Mouse (Mus musculus) heart, embryonic 16.5 days (tissue): ENCODE data around the gene Psen2. TPM values are rescaled to one million over a fixed set of nuclear protein-coding genes. Genes with fewer than 3 reads are reported as not detected.

Source experiments
- ATAC-seq: fragments of 200-750 bp; cut with Nextera tagmentation; replicated peaks from 2 replicates; pipeline ENCODE4 v1.8.0; 2017; ENCODE audit warnings: moderate number of reproducible peaks; ENCODE audit not compliant: insufficient read depth, low FRiP score; ENCODE audit errors: extremely low read depth
- H3K27ac ChIP-seq: fragments of 300-500 bp; sonication (generic); 2 replicates; pipeline ENCODE4 v1.5.1; 2014; ENCODE audit warnings: mild to moderate bottlenecking, low read length, control low read depth, moderate library complexity
- H3K27me3 ChIP-seq: fragments of 300-500 bp; sonication (generic); 2 replicates; pipeline ENCODE4 v1.6.1; 2014; ENCODE audit warnings: low read length, mixed read lengths; ENCODE audit not compliant: control insufficient read depth, insufficient read depth
- H3K36me3 ChIP-seq: fragments of 300-500 bp; sonication (generic); 2 replicates; pipeline ENCODE4 v1.6.1; 2014; ENCODE audit not compliant: control insufficient read depth, insufficient read depth
- H3K4me1 ChIP-seq: fragments of 300-500 bp; sonication (generic); 2 replicates; pipeline ENCODE4 v1.6.1; 2014; ENCODE audit warnings: low read length, mixed read lengths; ENCODE audit not compliant: control insufficient read depth, insufficient read depth
- H3K4me2 ChIP-seq: fragments of 300-500 bp; sonication (generic); 2 replicates; pipeline ENCODE4 v1.6.1; 2014; ENCODE audit warnings: low read depth, mild to moderate bottlenecking, control low read depth, low read length
- H3K4me3 ChIP-seq: fragments of 300-500 bp; sonication (generic); 2 replicates; pipeline ENCODE4 v1.5.1; 2014; ENCODE audit warnings: mild to moderate bottlenecking, control low read depth, low read length
- H3K9ac ChIP-seq: fragments of 300-500 bp; sonication (generic); 2 replicates; pipeline ENCODE4 v1.6.1; 2014; ENCODE audit warnings: low read length, control low read depth
- H3K9me3 ChIP-seq: fragments of 300-500 bp; sonication (generic); replicated peaks from 2 replicates; pipeline ENCODE4 v1.6.1; 2016; ENCODE audit warnings: low read length; ENCODE audit not compliant: control insufficient read depth
- WGBS: fragments of 180-500 bp; shearing (Covaris S2); extraction: QIAGEN DNeasy Blood & Tissue Kit; methylation state at CpG from one replicate; pipeline ENCODE4 v1.1.7; 2014; 5-methylcytosine and 5-hydroxymethylcytosine counted together
- polyA plus RNA-seq: library from polyadenylated mRNA; unstranded; fragments of >200 nt; fragmentation: Nextera tagmentation; extraction: Ambion mirVana; gene quantifications from 2 replicates; pipeline ENCODE4 v1.2.1, GENCODE M21; 2015

Psen2 gene
- 16.5 TPM in 2 replicates for polyA plus RNA-seq

DNA sequence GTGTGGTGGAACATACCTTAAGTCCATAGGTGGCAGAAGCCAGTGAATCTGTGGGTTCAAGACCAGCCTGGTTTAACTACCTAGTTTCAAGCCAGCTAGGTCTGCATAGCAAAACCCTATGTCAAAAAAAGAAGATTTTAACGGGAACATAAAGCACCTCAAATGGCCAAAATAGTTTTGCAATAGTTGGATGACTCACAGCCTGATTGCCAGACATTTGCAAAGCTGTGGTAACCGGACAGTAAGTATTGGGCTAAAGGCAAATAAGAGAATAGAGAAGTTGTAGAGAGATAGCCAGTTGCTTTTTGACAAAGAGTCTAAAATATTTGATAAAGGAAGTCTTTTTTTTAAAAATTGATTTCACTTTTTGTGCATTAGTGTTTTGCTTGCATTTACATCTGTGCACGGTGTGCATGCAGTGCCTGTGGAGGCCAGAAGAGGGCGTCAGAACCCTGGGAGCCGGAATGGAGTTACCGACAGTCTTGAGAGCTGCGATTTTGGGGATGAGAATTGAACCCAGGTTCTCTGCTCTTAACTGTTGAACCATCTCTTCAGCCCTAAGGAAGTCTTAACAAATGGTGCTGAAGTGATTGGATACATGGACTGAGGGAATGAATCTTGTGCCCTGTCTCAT, at the start of gene Psen2:
TSS of gene Psen2 (minus strand) at position 75 of the 634 bp plus-strand sequence.
- WGBS, result 22% methylated on average over 7 of the region's 7 CpGs
- Histone ChIP-seq H3K27ac (no peak within 1 kb of the TSS), H3K36me3 (no peaks in the 10 kb centered on the region), H3K9ac (no peak within 1 kb of the TSS), H3K4me2 (no peak within 1 kb of the TSS), H3K9me3 (no peaks in the 10 kb centered on the region), H3K27me3 (peaks cover 2% of the 10 kb centered on the region; the same call in 1 of the 2 replicates), H3K4me3 (no peak within 1 kb of the TSS), H3K4me1 (peaks cover 6% of the 10 kb centered on the region)
- no peak for ATAC-seq

DNA sequence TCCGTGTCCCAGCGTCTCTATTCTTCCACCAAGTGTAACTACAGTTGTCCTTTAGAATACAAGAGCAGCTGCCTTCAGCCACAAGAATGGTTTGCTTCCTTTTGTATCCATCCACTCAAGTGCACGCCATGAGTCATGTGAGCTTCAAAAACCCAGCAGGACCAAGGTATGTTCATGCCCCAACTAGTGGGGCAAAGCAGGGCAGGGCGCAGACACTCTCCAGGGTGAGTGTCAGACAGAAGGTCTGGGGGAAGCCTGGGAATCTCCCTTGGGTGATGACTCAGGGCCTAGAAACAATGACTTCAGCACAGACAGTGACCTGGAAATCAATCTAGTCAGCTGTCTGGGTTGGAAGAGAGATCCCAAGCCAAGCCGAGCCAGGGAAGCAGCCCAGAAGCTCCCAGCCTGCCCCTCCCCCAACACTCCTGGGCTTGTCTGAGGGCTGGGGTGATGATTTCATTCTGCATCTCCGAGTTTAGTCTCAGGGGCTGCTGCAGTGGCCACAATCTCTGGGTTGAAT, 49.6 kb upstream of the Psen2 start:
- Histone ChIP-seq H3K9ac (no peak overlapping the region), H3K27me3 (no peaks in the 10 kb centered on the region), H3K36me3 (no peaks in the 10 kb centered on the region), H3K27ac (no peak overlapping the region; the same call in 1 of the 2 replicates), H3K4me1 (peaks cover 30% of the 10 kb centered on the region), H3K4me3 (no peak overlapping the region), H3K9me3 (no peaks in the 10 kb centered on the region), H3K4me2 (peak overlapping the region; percentile 59; the same call in 1 of the 2 replicates)
- 36% methylated on average over 6 of the region's 6 CpGs for WGBS
- peak; percentile 26; the same call in 1 of the 2 replicates for ATAC-seq

DNA sequence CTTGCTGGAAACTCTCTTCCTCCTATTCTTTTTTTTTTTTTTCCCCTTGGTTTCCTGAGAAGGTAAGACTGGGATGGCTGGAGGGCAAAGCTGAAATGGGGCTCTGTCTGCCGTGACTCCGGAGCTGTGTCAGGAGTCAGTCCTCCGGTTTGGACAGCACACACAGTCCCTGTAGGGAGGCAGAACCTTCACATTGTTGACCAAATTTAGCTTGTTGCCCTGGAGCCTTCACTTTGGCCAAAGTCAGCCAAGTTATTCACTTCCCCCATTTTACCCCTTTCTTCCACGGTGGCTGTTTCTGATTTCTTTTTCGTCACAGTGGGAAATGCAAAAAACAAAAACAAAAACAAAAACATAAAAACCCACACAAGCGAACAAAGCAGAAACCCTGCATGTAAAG, 49.0 kb upstream of the Psen2 start:
- H3K4me2 ChIP-seq, result no peak overlapping the region

DNA sequence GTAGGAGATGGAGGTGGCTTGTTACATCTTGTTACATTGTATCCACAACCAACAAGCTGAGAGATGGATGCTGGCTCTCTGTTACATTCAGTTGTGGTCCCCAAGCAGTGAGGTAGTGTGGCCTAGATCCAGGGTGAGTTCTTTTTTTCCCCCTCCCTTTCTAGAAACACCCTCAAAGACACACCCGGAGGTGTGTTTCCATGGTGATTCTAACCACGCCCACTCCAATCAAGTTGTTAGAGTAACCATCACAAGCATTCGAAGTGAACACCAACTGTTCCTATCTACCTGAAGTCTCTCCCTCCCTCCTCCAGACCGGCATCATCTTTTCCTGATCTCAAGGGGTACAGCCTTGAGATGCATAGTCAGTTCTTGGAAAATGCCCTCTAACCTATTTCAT, 45.7 kb upstream of the Psen2 start:
- no peak for ATAC-seq
- Histone ChIP-seq H3K9ac (no peak overlapping the region), H3K36me3 (no peaks in the 10 kb centered on the region), H3K4me3 (no peak overlapping the region), H3K9me3 (no peaks in the 10 kb centered on the region), H3K4me1 (peaks cover 19% of the 10 kb centered on the region), H3K27ac (no peak overlapping the region), H3K27me3 (no peaks in the 10 kb centered on the region), H3K4me2 (no peak overlapping the region)
- 78% methylated on average over 4 of the region's 4 CpGs for WGBS

More for the DNA sequence above, 49.0 kb upstream of the Psen2 start:
- Histone ChIP-seq H3K9me3 (no peaks in the 10 kb centered on the region), H3K4me3 (no peak overlapping the region), H3K36me3 (no peaks in the 10 kb centered on the region), H3K9ac (peak overlapping the region; percentile 9; the same call in 1 of the 2 replicates), H3K27me3 (no peaks in the 10 kb centered on the region), H3K4me1 (peaks cover 35% of the 10 kb centered on the region), H3K27ac (no peak overlapping the region; the same call in 1 of the 2 replicates)
- no peak for ATAC-seq
- 57% methylated on average over 6 of the region's 6 CpGs for WGBS

DNA sequence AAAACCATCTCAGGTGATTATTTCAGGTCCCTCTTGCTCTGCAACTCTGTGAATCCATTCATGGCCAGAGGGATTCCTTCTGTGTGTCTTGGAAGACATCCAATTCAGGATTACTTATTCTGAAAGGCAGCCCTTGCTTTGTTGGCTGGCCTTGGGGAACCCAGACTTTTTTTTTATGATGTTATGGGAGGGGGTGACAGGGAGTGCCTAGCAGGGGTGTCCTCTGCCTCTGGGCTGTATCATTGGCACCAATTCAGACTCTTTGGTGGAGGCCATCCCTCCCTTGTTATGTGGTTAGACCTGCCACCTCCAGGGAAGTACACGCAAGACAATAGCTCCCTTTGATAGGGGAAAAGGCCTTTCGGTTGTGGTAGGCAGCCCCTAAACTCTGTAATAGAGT, 44.4 kb upstream of the Psen2 start:
- H3K4me2 ChIP-seq, result no peak overlapping the region
- ATAC-seq, result no peak
- no peak overlapping the region for H3K9ac ChIP-seq
- H3K4me3 ChIP-seq, result no peak overlapping the region
- no peaks in the 10 kb centered on the region for H3K9me3 ChIP-seq
- H3K27me3 ChIP-seq, result no peaks in the 10 kb centered on the region
- H3K4me1 ChIP-seq, result peaks cover 13% of the 10 kb centered on the region
- no peaks in the 10 kb centered on the region for H3K36me3 ChIP-seq
- WGBS, result 67% methylated on average over 2 of the region's 2 CpGs
- no peak overlapping the region for H3K27ac ChIP-seq

DNA sequence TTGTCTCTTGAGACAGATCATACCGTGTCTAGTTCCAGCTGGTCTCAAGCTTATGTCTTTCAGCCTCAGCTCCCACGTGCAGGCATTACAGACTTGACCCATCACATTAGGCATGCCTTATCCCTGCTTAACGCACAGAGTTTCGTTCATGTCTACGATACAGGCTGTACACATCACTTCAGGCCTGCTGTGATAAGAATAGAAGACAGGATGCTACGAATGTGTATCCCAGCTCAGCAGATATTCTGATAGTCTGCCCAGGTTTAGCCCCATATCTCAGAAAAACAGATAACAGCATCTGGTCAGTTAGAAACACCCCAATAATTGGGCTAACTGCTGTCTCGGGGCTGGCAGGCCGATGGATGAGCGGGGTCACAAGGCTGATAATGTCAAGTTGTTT, 43.7 kb upstream of the Psen2 start:
- H3K36me3 ChIP-seq, result no peaks in the 10 kb centered on the region
- no peaks in the 10 kb centered on the region for H3K9me3 ChIP-seq
- no peak overlapping the region for H3K9ac ChIP-seq
- no peak overlapping the region for H3K27ac ChIP-seq
- H3K4me1 ChIP-seq, result peaks cover 17% of the 10 kb centered on the region
- WGBS, result 56% methylated on average over 9 of the region's 9 CpGs
- H3K4me3 ChIP-seq, result no peak overlapping the region
- no peak for ATAC-seq
- H3K4me2 ChIP-seq, result no peak overlapping the region
- H3K27me3 ChIP-seq, result no peaks in the 10 kb centered on the region

DNA sequence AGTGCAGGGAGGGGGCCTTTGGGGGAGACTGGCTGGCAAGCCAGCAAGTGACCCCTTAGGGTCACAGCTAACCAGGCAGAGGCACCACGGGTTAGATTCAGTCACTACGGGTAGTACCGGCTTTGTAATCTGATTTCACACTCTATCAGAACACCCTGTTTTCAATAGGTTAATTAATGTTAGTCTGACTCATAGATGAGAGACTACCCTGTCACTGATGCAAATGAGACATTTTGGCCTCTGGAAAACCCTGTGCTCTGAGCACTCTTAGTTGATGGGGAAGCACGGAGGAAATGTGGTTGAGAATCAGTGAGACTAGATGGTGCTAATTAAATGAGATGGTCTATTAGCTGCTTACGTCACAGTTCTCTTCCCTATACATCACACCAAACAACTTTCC, 40.4 kb upstream of the Psen2 start:
- no peaks in the 10 kb centered on the region for H3K9me3 ChIP-seq
- H3K36me3 ChIP-seq, result no peaks in the 10 kb centered on the region
- 78% methylated on average over 5 of the region's 5 CpGs for WGBS
- H3K4me2 ChIP-seq, result no peak overlapping the region
- H3K4me1 ChIP-seq, result peaks cover 17% of the 10 kb centered on the region
- H3K9ac ChIP-seq, result no peak overlapping the region
- H3K27ac ChIP-seq, result peak overlapping the region; percentile 77
- no peaks in the 10 kb centered on the region for H3K27me3 ChIP-seq
- H3K4me3 ChIP-seq, result no peak overlapping the region
- ATAC-seq, result no peak

DNA sequence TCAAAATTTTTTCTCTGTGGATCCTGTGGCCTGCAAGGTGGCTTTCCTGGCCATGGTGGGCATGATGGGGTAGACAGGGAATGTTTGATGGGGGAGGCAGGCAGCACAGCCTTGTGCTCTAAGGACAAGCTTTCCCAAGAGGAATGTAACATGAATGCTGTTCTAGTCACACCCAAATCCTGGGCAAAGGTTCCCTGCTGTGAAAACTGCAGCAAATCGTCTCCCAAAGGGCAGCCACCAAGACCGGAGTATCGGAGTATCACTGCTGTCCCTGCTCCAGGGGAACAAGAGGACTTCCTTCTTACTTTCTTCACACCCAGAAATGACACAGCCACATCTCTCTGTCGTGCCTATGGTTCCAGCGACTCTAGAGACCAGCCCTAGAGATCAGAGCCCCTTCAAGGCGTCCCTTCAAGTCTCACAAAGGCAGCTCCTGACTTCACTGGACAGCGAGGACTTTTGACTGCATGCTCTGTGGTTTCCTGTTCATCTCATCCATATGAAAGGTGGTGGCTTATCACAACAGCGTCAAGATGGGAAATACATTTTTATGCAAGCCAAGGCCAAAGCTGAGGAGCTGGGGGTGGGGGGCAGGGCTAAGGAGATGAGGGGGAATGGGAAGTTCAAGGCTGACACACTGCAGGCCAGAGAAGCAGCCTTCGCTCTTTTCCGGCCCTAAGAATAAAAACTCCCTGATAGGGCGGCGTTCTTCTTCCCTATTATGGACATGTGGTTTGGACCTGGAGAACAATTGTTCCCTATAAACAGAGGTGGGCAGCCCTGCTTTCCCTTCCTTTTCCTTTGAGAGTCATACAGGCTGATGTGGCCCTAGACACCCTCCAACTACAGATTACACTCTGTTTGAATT, 39.2 kb upstream of the Psen2 start:
- Histone ChIP-seq H3K4me1 (peaks cover 13% of the 10 kb centered on the region), H3K27me3 (no peaks in the 10 kb centered on the region), H3K36me3 (no peaks in the 10 kb centered on the region), H3K27ac (peak overlapping the region; percentile 80), H3K9me3 (no peaks in the 10 kb centered on the region), H3K9ac (no peak overlapping the region), H3K4me2 (0 out of 2 replicates have a peak overlapping the region, but pooled peaks have one; percentile 7), H3K4me3 (no peak overlapping the region)
- 45% methylated on average over 12 of the region's 12 CpGs for WGBS
- ATAC-seq, result peak; percentile 67

DNA sequence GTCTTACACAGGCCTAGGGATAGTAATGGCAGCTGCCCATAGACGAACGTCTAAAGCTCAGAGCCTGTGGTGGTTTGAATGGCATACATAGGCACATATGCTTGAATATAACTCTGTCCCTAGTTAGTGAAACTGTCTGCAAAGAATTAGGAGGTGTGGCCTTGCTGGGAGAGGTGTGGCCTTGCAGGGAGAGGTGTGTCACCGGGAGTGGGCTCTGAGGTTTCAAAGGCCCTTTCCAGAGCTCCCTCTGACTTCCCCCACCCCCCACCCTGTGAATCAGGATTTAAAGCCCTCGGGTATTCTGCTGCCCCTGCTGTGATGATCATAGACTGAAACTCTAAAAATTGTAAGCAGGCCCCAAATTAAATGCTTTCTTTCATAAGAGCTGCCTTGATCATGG, 37.8 kb upstream of the Psen2 start:
- Histone ChIP-seq H3K27ac (no peak overlapping the region), H3K4me2 (no peak overlapping the region), H3K27me3 (no peaks in the 10 kb centered on the region), H3K9me3 (no peaks in the 10 kb centered on the region), H3K4me3 (no peak overlapping the region), H3K4me1 (peaks cover 11% of the 10 kb centered on the region), H3K9ac (no peak overlapping the region), H3K36me3 (no peaks in the 10 kb centered on the region)
- no peak for ATAC-seq
- 60% methylated on average over 4 of the region's 4 CpGs for WGBS
